Mouse (Mus musculus): Measurements from ENCODE around the gene Serpinb3a. TPM values are rescaled to one million over a fixed set of nuclear protein-coding genes. Genes with fewer than 3 reads are reported as not detected.

The Serpinb3a gene
- polyA plus RNA-seq, 1 experiment from 2014 or later = not detected

DNA sequence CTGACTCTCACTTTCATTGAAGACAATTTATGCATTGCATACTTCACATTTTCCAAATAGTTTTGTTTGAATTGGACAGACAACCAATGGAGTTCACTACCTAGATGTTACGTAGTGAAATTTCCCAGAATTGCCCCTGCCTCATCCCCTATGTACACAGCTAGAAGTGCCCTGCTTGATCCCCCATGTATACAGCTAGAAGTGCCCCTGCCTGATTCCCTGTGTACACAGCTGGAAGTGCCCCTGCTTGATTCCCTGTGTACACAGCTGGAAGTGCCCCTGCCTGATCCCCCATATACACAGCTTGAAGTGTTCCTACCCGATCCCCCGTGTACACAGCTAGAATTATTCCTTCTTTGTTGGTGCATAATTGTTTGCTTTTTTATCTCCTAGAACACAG lies 45.8 kb downstream of the Serpinb3a start:
- H3K9ac ChIP-seq (ENCODE audit: low read depth, low read length) = no peak overlapping the region
- no peak overlapping the region for H3K4me3 ChIP-seq (replicated peaks; ENCODE audit: low read depth, low read length)
- H3K4me2 ChIP-seq (ENCODE audit: low read length) = no peak overlapping the region
- H3K27ac ChIP-seq = no peak overlapping the region
- ATAC-seq (replicated peaks; ENCODE audit: low FRiP score, low read depth) (no peak), DNase-seq (ENCODE audit: low spot score) (no peak)
- TF ChIP-seq CTCF (IDR thresholded peaks at IDR 0.05; ENCODE audit: low read depth) = no peak
- no peaks in the 10 kb centered on the region for H3K9me3 ChIP-seq (replicated peaks; ENCODE audit: low read length)
- H3K27me3 ChIP-seq (ENCODE audit: insufficient read depth, low read length) = no peaks in the 10 kb centered on the region
- WGBS = 80% methylated on average over 3 of the region's 3 CpGs
- H3K36me3 ChIP-seq (ENCODE audit: insufficient read depth, low read length) = no peaks in the 10 kb centered on the region
- H3K4me1 ChIP-seq (replicated peaks; ENCODE audit: insufficient read depth, low read length) = no peaks in the 10 kb centered on the region

GRCm38 (mm10) chr1:107001754-107002153 lies 50.3 kb downstream of the Serpinb3a start:
- no peaks in the 10 kb centered on the region for H3K27me3 ChIP-seq (ENCODE audit: insufficient read depth, low read length)
- H3K9me3 ChIP-seq (replicated peaks; ENCODE audit: low read length) = no peaks in the 10 kb centered on the region
- no peak for TF ChIP-seq CTCF (IDR thresholded peaks at IDR 0.05; ENCODE audit: low read depth)
- no peak overlapping the region for H3K9ac ChIP-seq (ENCODE audit: low read depth, low read length)
- H3K4me1 ChIP-seq (replicated peaks; ENCODE audit: insufficient read depth, low read length) = no peaks in the 10 kb centered on the region
- DNase-seq (ENCODE audit: low spot score) = no peak
- H3K36me3 ChIP-seq (ENCODE audit: insufficient read depth, low read length) = no peaks in the 10 kb centered on the region
- 64% methylated on average over 2 of the region's 2 CpGs for WGBS
- H3K4me2 ChIP-seq (ENCODE audit: low read length) = no peak overlapping the region
- no peak overlapping the region for H3K4me3 ChIP-seq (replicated peaks; ENCODE audit: low read depth, low read length)
- H3K27ac ChIP-seq = no peak overlapping the region
- ATAC-seq (replicated peaks; ENCODE audit: low FRiP score, low read depth) = no peak

DNA sequence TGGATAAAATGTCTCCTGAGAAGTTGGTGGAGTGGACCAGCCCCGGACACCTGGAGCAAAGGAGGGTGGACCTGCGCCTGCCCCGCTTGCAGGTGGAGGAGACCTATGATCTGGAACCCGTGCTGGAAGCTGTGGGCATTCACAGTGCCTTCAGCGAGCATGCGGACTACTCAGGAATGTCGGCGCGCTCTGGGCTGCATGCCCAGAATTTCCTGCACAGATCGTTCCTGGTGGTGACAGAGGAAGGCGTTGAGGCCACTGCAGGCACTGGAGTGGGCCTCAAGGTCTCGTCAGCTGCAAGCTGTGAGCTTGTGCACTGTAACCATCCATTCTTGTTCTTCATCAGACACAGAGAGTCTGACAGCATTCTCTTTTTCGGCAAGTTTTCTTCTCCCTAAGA lies 51.7 kb downstream of the Serpinb3a start:
- Histone ChIP-seq H3K4me2 (ENCODE audit: low read length) (no peak overlapping the region), H3K27me3 (ENCODE audit: insufficient read depth, low read length) (no peaks in the 10 kb centered on the region), H3K4me3 (replicated peaks; ENCODE audit: low read depth, low read length) (no peak overlapping the region), H3K9me3 (replicated peaks; ENCODE audit: low read length) (no peaks in the 10 kb centered on the region), H3K4me1 (replicated peaks; ENCODE audit: insufficient read depth, low read length) (no peaks in the 10 kb centered on the region), H3K9ac (ENCODE audit: low read depth, low read length) (no peak overlapping the region), H3K27ac (no peak overlapping the region), H3K36me3 (ENCODE audit: insufficient read depth, low read length) (no peaks in the 10 kb centered on the region)
- no peak for TF ChIP-seq CTCF (IDR thresholded peaks at IDR 0.05; ENCODE audit: low read depth)
- ATAC-seq (replicated peaks; ENCODE audit: low FRiP score, low read depth) (no peak), DNase-seq (ENCODE audit: low spot score) (no peak)
- 69% methylated on average over 13 of the region's 13 CpGs for WGBS

Other genes starting within 250 kb of the Serpinb3a start
- 0.51 and 0.72 TPM in 2 replicates for gene Serpinb5, start 191.1 kb downstream of the Serpinb3a start, polyA plus RNA-seq (2015; fragmentation: Nextera tagmentation; extraction: Ambion mirVana)
- 0.11 and 0.17 TPM in 2 replicates for gene Serpinb12, start 117.9 kb downstream of the Serpinb3a start, polyA plus RNA-seq (2015; fragmentation: Nextera tagmentation; extraction: Ambion mirVana)
- gene Serpinb13, start 71.3 kb downstream of the Serpinb3a start, polyA plus RNA-seq (2015; fragmentation: Nextera tagmentation; extraction: Ambion mirVana) = not detected in 2 replicates
- gene Serpinb3d, start 31.2 kb upstream of the Serpinb3a start, polyA plus RNA-seq (2015; fragmentation: Nextera tagmentation; extraction: Ambion mirVana) = not detected in 2 replicates
- gene Serpinb3b, start 226.1 kb upstream of the Serpinb3a start, polyA plus RNA-seq (2015; fragmentation: Nextera tagmentation; extraction: Ambion mirVana) = not detected in 2 replicates
- gene Serpinb3c, start 226.1 kb upstream of the Serpinb3a start, polyA plus RNA-seq (2015; fragmentation: Nextera tagmentation; extraction: Ambion mirVana) = not detected in 2 replicates